Mouse (Mus musculus) midbrain, embryonic 14.5 days (tissue): ENCODE measurements around the gene 4930524J08Rik. TPM values are rescaled to one million over a fixed set of nuclear protein-coding genes. Genes with fewer than 3 reads are reported as not detected.
A peak's percentile ranks its signal among the peaks of the same experiment; 100 is the strongest.

Source experiments
- ATAC-seq: fragments of 200-750 bp; cut with Nextera tagmentation; 2 replicates; pipeline ENCODE4 v1.8.0; 2017; ENCODE audit warnings: moderate number of reproducible peaks, moderate library complexity; ENCODE audit not compliant: low FRiP score, low TSS enrichment
- DNase-seq: peaks from one replicate; pipeline ENCODE4 v3.0.0-alpha.2; 2015
- H3K27ac ChIP-seq: fragments of 300-500 bp; sonication (generic); replicated peaks from 2 replicates; pipeline ENCODE4 v1.5.1; 2014; ENCODE audit warnings: mild to moderate bottlenecking, low read depth, low read length, moderate library complexity
- H3K27me3 ChIP-seq: fragments of 300-500 bp; sonication (generic); 2 replicates; pipeline ENCODE4 v1.6.1; 2014; ENCODE audit warnings: low read length, control low read depth, mixed read lengths; ENCODE audit not compliant: control insufficient read depth, insufficient read depth
- H3K36me3 ChIP-seq: fragments of 300-500 bp; sonication (generic); 2 replicates; pipeline ENCODE4 v1.6.1; 2014; ENCODE audit warnings: low read length, control low read depth; ENCODE audit not compliant: control insufficient read depth, insufficient read depth
- H3K4me1 ChIP-seq: fragments of 300-500 bp; sonication (generic); 2 replicates; pipeline ENCODE4 v1.6.1; 2014; ENCODE audit warnings: mild to moderate bottlenecking, antibody characterized with exemption, low read length, control low read depth; ENCODE audit not compliant: control insufficient read depth, insufficient read depth
- H3K4me2 ChIP-seq: fragments of 300-500 bp; sonication (generic); 2 replicates; pipeline ENCODE4 v1.6.1; 2014; ENCODE audit warnings: mild to moderate bottlenecking, low read length, moderate library complexity
- H3K4me3 ChIP-seq: fragments of 300-500 bp; sonication (generic); replicated peaks from 2 replicates; pipeline ENCODE4 v1.5.1; 2014; ENCODE audit warnings: low read depth, low read length
- H3K9ac ChIP-seq: fragments of 300-500 bp; sonication (generic); replicated peaks from 2 replicates; pipeline ENCODE4 v1.6.1; 2014; ENCODE audit warnings: mild to moderate bottlenecking, low read length, moderate library complexity
- H3K9me3 ChIP-seq: fragments of 300-500 bp; sonication (generic); 2 replicates; pipeline ENCODE4 v1.6.1; 2016; ENCODE audit warnings: low read length, control low read depth, mixed read lengths; ENCODE audit not compliant: control insufficient read depth
- WGBS: fragments of 180-500 bp; shearing (Covaris S2); extraction: QIAGEN DNeasy Blood & Tissue Kit; methylation state at CpG from one replicate; pipeline ENCODE4 v1.1.7; 2014; 5-methylcytosine and 5-hydroxymethylcytosine counted together
- polyA plus RNA-seq: library from polyadenylated mRNA; unstranded; fragments of >200 nt; fragmentation: Nextera tagmentation; extraction: Ambion mirVana; gene quantifications from 2 replicates; pipeline ENCODE4 v1.2.1, GENCODE M21; 2014

Gene 4930524J08Rik
- polyA plus RNA-seq: 2.4 and 3.6 TPM in 2 replicates

DNA sequence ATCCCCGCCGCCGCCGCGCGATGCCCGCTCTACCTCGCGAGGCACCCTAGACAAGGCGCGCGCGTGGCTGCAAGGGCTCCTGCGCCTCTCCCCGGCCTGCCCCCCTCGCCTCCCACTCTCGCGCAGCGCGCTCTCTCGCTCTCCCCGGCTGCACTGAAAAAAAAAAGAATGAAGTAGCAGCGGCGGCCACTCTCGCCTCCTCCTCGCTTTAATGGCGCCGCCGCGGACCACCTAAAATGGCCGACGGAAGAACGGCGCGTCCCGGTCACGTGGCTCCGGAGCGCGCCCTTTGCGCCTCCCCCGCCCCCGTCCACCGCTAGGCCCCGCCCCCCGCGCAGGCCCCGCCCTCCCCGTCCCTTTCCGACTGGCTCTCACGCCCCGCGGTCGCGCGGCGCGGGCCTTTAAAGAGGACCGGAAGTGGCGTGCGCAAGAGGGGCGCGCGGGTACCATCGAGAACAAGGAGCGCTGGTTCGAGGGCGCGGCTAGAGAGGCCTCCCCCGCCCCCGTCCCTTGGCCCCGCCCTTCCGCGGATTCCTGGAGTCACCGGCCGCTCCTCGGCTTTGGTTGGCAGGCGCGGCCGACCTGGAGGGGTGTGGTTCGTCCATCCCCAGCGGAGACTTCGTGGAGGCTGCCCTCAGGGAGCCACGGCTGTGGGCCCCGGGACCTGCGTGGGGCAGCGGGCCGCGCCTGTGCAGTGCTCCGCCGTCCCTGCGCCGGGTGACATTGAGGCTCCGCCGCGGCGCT, at the start of gene 4930524J08Rik, which contains the start of gene Hnrnpd:
4930524J08Rik (plus strand) TSS at position 363 of the 744 bp plus-strand sequence.
Hnrnpd (minus strand) TSS at position 240 of the 744 bp plus-strand sequence.
- H3K4me1 ChIP-seq: peaks cover 24% of the 10 kb centered on the region
- H3K9me3 ChIP-seq: no peaks in the 10 kb centered on the region
- WGBS: under 1% methylated on average over 96 of the region's 97 CpGs
- ATAC-seq: peak; percentile 98
- no peaks in the 10 kb centered on the region for H3K36me3 ChIP-seq
- H3K27me3 ChIP-seq: no peaks in the 10 kb centered on the region
- DNase-seq: peak; percentile 100
- peak within 1 kb of the TSS; percentile 91 for H3K4me2 ChIP-seq
- H3K9ac ChIP-seq: peak within 1 kb of the TSS; percentile 92
- H3K27ac ChIP-seq: peak within 1 kb of the TSS; percentile 98
- H3K4me3 ChIP-seq: peak within 1 kb of the TSS; percentile 92

DNA sequence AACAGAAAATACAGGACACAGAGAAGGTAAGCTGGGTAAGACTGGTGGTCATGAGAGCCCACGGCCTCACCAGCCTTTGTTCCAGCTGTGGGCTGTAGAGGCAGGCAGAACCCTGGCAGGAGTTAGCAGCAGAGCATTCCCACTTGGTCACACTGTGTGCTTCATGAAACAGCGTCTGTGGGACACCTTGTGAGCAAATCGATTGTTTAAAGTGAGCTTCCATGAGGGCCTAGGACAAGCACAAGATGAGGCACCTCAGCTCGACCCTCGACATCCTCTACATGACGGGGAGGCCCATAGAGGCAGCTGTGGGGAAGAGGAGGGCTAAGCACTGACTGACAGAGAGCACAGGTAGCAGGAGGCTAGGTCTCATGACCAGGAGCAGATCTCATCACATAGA, 47.0 kb upstream of the 4930524J08Rik start:
- WGBS: 81% methylated on average over 6 of the region's 6 CpGs

DNA sequence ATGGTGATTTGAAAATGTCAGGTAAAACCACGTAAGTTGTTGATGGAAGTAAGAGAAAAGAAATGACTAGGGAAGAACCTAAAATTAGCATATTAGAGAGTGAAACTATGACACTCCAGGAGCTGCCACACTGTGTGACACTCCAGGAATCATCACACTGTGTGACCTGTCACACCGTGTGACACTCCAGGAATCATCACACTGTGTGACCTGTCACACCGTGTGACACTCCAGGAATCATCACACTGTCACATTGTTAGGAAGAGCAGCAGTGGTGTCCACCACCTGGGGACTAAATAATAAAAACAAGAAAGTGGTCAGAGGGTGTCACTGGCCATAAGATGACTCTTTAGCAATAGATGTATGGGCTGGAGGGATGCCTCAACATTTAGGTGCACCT, 39.4 kb upstream of the 4930524J08Rik start:
- no peak overlapping the region for H3K4me3 ChIP-seq
- DNase-seq: no peak
- no peaks in the 10 kb centered on the region for H3K36me3 ChIP-seq
- no peaks in the 10 kb centered on the region for H3K27me3 ChIP-seq
- 78% methylated on average over 3 of the region's 3 CpGs for WGBS
- ATAC-seq: no peak
- H3K9me3 ChIP-seq: no peaks in the 10 kb centered on the region; the same call in 1 of the 2 replicates
- H3K4me1 ChIP-seq: no peaks in the 10 kb centered on the region
- H3K27ac ChIP-seq: no peak overlapping the region
- H3K4me2 ChIP-seq: no peak overlapping the region
- no peak overlapping the region for H3K9ac ChIP-seq

More for the DNA sequence above, 47.0 kb upstream of the 4930524J08Rik start:
- no peak overlapping the region for H3K9ac ChIP-seq
- no peak for DNase-seq
- no peak overlapping the region for H3K4me2 ChIP-seq
- no peak for ATAC-seq
- H3K27ac ChIP-seq: no peak overlapping the region
- no peaks in the 10 kb centered on the region for H3K36me3 ChIP-seq
- H3K27me3 ChIP-seq: no peaks in the 10 kb centered on the region
- H3K4me1 ChIP-seq: no peaks in the 10 kb centered on the region
- no peaks in the 10 kb centered on the region for H3K9me3 ChIP-seq
- no peak overlapping the region for H3K4me3 ChIP-seq

DNA sequence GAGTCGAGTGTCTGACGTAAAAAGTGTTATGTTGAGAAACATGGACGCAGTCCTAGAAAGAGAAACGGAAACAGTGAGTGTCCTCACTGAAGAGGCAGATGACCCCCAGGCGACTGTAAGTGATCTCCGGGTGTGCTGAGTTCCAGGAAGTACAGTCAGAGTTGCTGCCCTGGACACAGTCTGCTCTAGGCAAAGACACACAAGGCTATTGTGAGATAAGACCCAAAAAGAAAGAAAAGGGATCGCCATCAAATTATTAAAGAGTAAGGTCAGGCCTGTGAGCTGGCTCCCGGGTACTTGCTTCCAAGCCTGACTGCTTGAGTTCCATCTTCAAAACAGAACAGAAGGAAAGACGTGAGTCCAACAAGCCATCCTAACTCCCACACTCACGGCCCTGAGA, 37.6 kb upstream of the 4930524J08Rik start:
- Histone ChIP-seq H3K27ac (no peak overlapping the region), H3K9me3 (peaks cover 6% of the 10 kb centered on the region; the same call in 1 of the 2 replicates), H3K36me3 (no peaks in the 10 kb centered on the region), H3K4me2 (no peak overlapping the region), H3K4me3 (no peak overlapping the region), H3K4me1 (no peaks in the 10 kb centered on the region), H3K9ac (no peak overlapping the region), H3K27me3 (no peaks in the 10 kb centered on the region)
- DNase-seq (no peak), ATAC-seq (no peak)
- WGBS: 82% methylated on average over 10 of the region's 10 CpGs

DNA sequence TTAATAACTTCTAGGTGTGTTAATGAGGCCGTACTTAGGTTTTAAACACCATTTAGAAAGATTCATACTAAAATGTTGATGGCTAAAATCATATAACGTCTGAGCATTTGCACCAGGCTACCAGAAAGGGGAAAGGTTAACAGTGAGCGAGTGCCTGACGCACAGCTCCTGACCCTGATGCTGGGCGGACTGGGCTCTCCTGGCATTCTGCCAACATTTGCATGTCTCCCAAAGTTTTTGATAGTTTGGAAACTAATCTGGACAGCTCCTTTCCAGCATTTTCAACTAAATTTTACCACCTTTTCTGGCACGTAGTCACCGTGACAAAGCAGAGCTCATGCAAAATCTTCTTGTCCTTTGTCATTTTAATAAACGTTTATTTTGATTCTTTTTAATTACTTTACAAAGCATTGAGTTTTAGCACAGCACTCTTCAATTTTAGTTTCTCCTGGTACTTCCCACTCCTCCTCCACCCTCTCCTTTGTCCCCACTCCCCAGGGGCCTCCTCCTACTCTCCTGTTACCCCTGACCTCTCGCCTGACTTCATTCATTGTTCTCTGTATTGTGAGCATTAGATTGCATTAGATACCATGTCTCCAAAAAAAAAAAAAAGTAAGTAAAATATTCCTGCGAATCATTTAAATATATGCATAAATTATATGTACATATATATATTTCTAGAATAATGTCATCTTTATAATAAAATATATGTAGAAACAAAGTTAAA, 36.9 kb upstream of the 4930524J08Rik start:
- 38% methylated on average over 10 of the region's 10 CpGs for WGBS
- H3K36me3 ChIP-seq: no peaks in the 10 kb centered on the region
- peaks cover 6% of the 10 kb centered on the region; the same call in 1 of the 2 replicates for H3K9me3 ChIP-seq
- H3K9ac ChIP-seq: no peak overlapping the region
- H3K4me2 ChIP-seq: no peak overlapping the region
- no peak for ATAC-seq
- DNase-seq: peak; percentile 37
- no peak overlapping the region for H3K27ac ChIP-seq
- H3K27me3 ChIP-seq: no peaks in the 10 kb centered on the region
- H3K4me3 ChIP-seq: no peak overlapping the region
- no peaks in the 10 kb centered on the region for H3K4me1 ChIP-seq

DNA sequence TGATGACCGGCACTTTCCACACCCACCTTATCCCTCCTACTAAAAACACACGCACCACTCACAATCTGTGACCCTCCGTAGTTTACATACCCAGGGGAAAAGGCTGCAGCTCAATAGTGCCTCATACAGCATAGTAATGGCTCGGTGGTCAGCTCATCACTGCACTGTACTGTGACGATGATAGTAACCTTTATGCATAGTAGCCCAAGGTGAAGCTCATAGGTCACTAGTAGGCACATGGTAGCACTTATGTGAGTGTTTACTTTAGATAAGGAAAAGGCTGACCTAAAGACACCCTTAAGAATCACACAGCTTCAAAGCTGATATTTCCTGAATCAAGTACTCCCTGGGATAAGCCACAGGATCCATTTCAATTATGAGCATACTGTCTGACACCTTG, 26.3 kb upstream of the 4930524J08Rik start:
- DNase-seq (no peak), ATAC-seq (no peak)
- no peak overlapping the region for H3K27ac ChIP-seq
- no peak overlapping the region for H3K4me2 ChIP-seq
- H3K4me1 ChIP-seq: peaks cover 5% of the 10 kb centered on the region; the same call in 1 of the 2 replicates
- H3K36me3 ChIP-seq: peaks cover 3% of the 10 kb centered on the region
- WGBS: 93% methylated on average over 5 of the region's 5 CpGs
- H3K9me3 ChIP-seq: no peaks in the 10 kb centered on the region
- H3K27me3 ChIP-seq: no peaks in the 10 kb centered on the region
- H3K9ac ChIP-seq: no peak overlapping the region
- no peak overlapping the region for H3K4me3 ChIP-seq

GRCm38 (mm10) chr5:99953883-99954282, 25.0 kb upstream of the 4930524J08Rik start:
- Histone ChIP-seq H3K4me1 (peaks cover 5% of the 10 kb centered on the region; the same call in 1 of the 2 replicates), H3K36me3 (peaks cover 11% of the 10 kb centered on the region), H3K27me3 (no peaks in the 10 kb centered on the region), H3K9me3 (no peaks in the 10 kb centered on the region), H3K4me2 (no peak overlapping the region), H3K4me3 (no peak overlapping the region), H3K27ac (no peak overlapping the region), H3K9ac (no peak overlapping the region)
- DNase-seq (peak; percentile 33), ATAC-seq (no peak)
- WGBS: 3% methylated on average over 1 of the region's 1 CpGs

GRCm38 (mm10) chr5:99958666-99959065, 20.2 kb upstream of the 4930524J08Rik start:
- Histone ChIP-seq H3K27ac (no peak overlapping the region), H3K36me3 (peaks cover 44% of the 10 kb centered on the region), H3K27me3 (no peaks in the 10 kb centered on the region), H3K9ac (no peak overlapping the region), H3K4me1 (peaks cover 1% of the 10 kb centered on the region; the same call in 1 of the 2 replicates), H3K4me3 (no peak overlapping the region), H3K9me3 (no peaks in the 10 kb centered on the region), H3K4me2 (no peak overlapping the region)
- DNase-seq (no peak), ATAC-seq (no peak)
- 93% methylated on average over 1 of the region's 1 CpGs for WGBS
